In the genomic region with DNA sequence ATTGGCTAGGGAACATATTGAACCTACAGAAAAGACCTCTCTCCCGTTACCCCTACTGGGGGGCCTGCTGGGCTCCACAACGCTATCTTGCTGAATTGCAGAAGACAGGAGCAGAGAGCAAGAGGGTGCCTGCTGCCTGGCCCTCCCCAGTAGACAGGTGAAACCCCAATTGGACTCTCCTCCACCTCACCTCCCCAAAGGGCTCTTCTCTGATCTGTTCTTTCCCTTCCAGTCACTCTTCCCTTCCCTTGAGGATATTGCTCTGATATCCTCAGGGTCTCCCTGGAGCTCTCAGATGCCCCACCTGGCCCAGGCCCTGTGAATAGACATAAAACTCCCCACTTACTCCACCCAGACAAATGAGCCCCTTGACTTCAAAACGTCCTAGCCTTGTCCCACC, we compare ENCODE assay signal across 18 mouse cellular contexts. TPM values are rescaled to one million over a fixed set of nuclear protein-coding genes. Genes with fewer than 3 reads are reported as not detected.
DNase-seq lines count a peak whose midpoint lies in the region; ATAC-seq and TF ChIP-seq lines count a peak whose summit lies in the region.
"Had no signal": no experiment of that assay in that cellular context is flagged by ENCODE, and none has a peak within 500 bp of the region (broad histone marks: within the 10 kb centered on the region; RNA-seq: fewer than 3 reads in every experiment).

No protein-coding gene starts in this region.

- peaks cover 7% of the 10 kb centered on the region for H3K79me2 ChIP-seq in heart, adult 2 months (replicated peaks; ENCODE audit: control insufficient read depth, insufficient read depth, low read length)

- no peak for TF ChIP-seq CTCF in heart, adult 2 months (IDR thresholded peaks at IDR 0.05)
- no peak for TF ChIP-seq CTCF in midbrain, postnatal 0 days (IDR thresholded peaks at IDR 0.05)

- no peak for ATAC-seq in kidney, embryonic 16.5 days (ENCODE audit: low FRiP score, low TSS enrichment)
- no peak for ATAC-seq in midbrain, postnatal 0 days (ENCODE audit: low FRiP score)
- ATAC-seq in stomach, embryonic 16.5 days (ENCODE audit: insufficient read depth, low FRiP score) = no peak
- no peak for ATAC-seq in forebrain, embryonic 12.5 days (ENCODE audit: low FRiP score)
- ATAC-seq: inflammation-experienced regulatory T-cells, adult 6 months; midbrain, embryonic 15.5 days had no signal

- 73% methylated on average over 3 of the region's 3 CpGs for WGBS in heart, adult 2 months
- WGBS in kidney, embryonic 16.5 days = 72% methylated on average over 3 of the region's 3 CpGs
- 79% methylated on average over 3 of the region's 3 CpGs for WGBS in midbrain, embryonic 10.5 days
- WGBS in midbrain, postnatal 0 days = 68% methylated on average over 3 of the region's 3 CpGs
- WGBS in stomach, embryonic 16.5 days = 69% methylated on average over 3 of the region's 3 CpGs
- 76% methylated on average over 3 of the region's 3 CpGs for WGBS in forebrain, embryonic 12.5 days

- H3K27ac ChIP-seq in heart, adult 2 months = no peak overlapping the region; the same call in 1 of the 2 replicates
- H3K27ac ChIP-seq in kidney, embryonic 16.5 days (ENCODE audit: low read length) = 0 out of 2 replicates have a peak overlapping the region, but pooled peaks have one; percentile 93
- peak overlapping the region; percentile 89 for H3K27ac ChIP-seq in midbrain, embryonic 10.5 days (replicated peaks)
- no peak overlapping the region for H3K27ac ChIP-seq in midbrain, postnatal 0 days (ENCODE audit: low read depth, low read length)
- peak overlapping the region; percentile 87; the same call in 1 of the 2 replicates for H3K27ac ChIP-seq in stomach, embryonic 16.5 days (ENCODE audit: low read length)
- H3K27ac ChIP-seq in forebrain, embryonic 12.5 days = no peak overlapping the region
- H3K27ac ChIP-seq: macrophage; midbrain, embryonic 15.5 days had no signal

- no peak for TF ChIP-seq EP300 in heart, adult 2 months (IDR thresholded peaks at IDR 0.05; ENCODE audit: insufficient read depth, low read depth, low read length)

- H3K4me2 ChIP-seq in kidney, embryonic 16.5 days (replicated peaks; ENCODE audit: low read depth, low read length) = no peak overlapping the region
- H3K4me2 ChIP-seq in midbrain, postnatal 0 days (ENCODE audit: low read depth, low read length, poor library complexity, severe bottlenecking) = no peak overlapping the region
- H3K4me2 ChIP-seq in stomach, embryonic 16.5 days (ENCODE audit: low read depth, low read length) = peak overlapping the region; percentile 56; the same call in 1 of the 2 replicates
- no peak overlapping the region for H3K4me2 ChIP-seq in forebrain, embryonic 12.5 days

- TF ChIP-seq POLR2A in heart, adult 2 months (IDR thresholded peaks at IDR 0.05; ENCODE audit: insufficient read depth, low read depth, low read length) = no peak

- no peak overlapping the region for H3K9ac ChIP-seq in heart, adult 2 months (ENCODE audit: low read depth, low read length)
- peak overlapping the region; percentile 82; the same call in 1 of the 2 replicates for H3K9ac ChIP-seq in kidney, embryonic 16.5 days (replicated peaks; ENCODE audit: low read length)
- no peak overlapping the region for H3K9ac ChIP-seq in midbrain, postnatal 0 days (replicated peaks; ENCODE audit: low read length, poor library complexity, severe bottlenecking)
- H3K9ac ChIP-seq in stomach, embryonic 16.5 days (ENCODE audit: low read length) = peak overlapping the region; percentile 70; the same call in 1 of the 2 replicates
- H3K9ac ChIP-seq in forebrain, embryonic 12.5 days = no peak overlapping the region
- H3K9ac ChIP-seq: midbrain, embryonic 15.5 days had no signal

- no peak overlapping the region for H3K4me3 ChIP-seq in heart, adult 2 months
- no peak overlapping the region for H3K4me3 ChIP-seq in kidney, embryonic 16.5 days (ENCODE audit: low read length)
- no peak overlapping the region for H3K4me3 ChIP-seq in midbrain, embryonic 10.5 days
- no peak overlapping the region for H3K4me3 ChIP-seq in midbrain, postnatal 0 days (ENCODE audit: low read depth, low read length)
- H3K4me3 ChIP-seq in stomach, embryonic 16.5 days (replicated peaks; ENCODE audit: low read length) = no peak overlapping the region
- H3K4me3 ChIP-seq in forebrain, embryonic 12.5 days (replicated peaks) = no peak overlapping the region

- peak; percentile 83 for DNase-seq in heart, adult 11 months
- no peak for DNase-seq in heart, adult 2 months
- no peak for DNase-seq in kidney, adult 9 months
- DNase-seq in midbrain, embryonic 10.5 days (ENCODE audit: low spot score) = no peak
- no peak for DNase-seq in midbrain, postnatal 0 days (ENCODE audit: low spot score)
- DNase-seq: cerebellum, adult 2 months; gastrocnemius, postnatal 25 days; heart, postnatal 4 days; layer of hippocampus, adult 9-11 months; left cerebral cortex, postnatal 4 days; spleen, adult 18-20 months; thymus, adult 18-20 months had no signal

- no peaks in the 10 kb centered on the region for H3K9me3 ChIP-seq in kidney, embryonic 16.5 days (ENCODE audit: low read length)
- no peaks in the 10 kb centered on the region for H3K9me3 ChIP-seq in midbrain, embryonic 10.5 days (replicated peaks)
- no peaks in the 10 kb centered on the region for H3K9me3 ChIP-seq in midbrain, postnatal 0 days (ENCODE audit: low read length)
- no peaks in the 10 kb centered on the region for H3K9me3 ChIP-seq in stomach, embryonic 16.5 days (replicated peaks; ENCODE audit: control insufficient read depth, low read length)
- H3K9me3 ChIP-seq in forebrain, embryonic 12.5 days = no peaks in the 10 kb centered on the region
- H3K9me3 ChIP-seq: midbrain, embryonic 15.5 days had no signal

- H3K4me1 ChIP-seq in heart, adult 2 months (ENCODE audit: control insufficient read depth, insufficient read depth, low read length) = peaks cover 47% of the 10 kb centered on the region
- peaks cover 100% of the 10 kb centered on the region for H3K4me1 ChIP-seq in kidney, embryonic 16.5 days (ENCODE audit: insufficient read depth, low read length)
- peaks cover 100% of the 10 kb centered on the region for H3K4me1 ChIP-seq in midbrain, embryonic 10.5 days
- peaks cover 17% of the 10 kb centered on the region; the same call in 1 of the 2 replicates for H3K4me1 ChIP-seq in midbrain, postnatal 0 days (ENCODE audit: insufficient read depth, low read length)
- H3K4me1 ChIP-seq in stomach, embryonic 16.5 days (ENCODE audit: control insufficient read depth, insufficient read depth, low read length) = peaks cover 66% of the 10 kb centered on the region
- peaks cover 74% of the 10 kb centered on the region for H3K4me1 ChIP-seq in forebrain, embryonic 12.5 days

- no peaks in the 10 kb centered on the region for H3K27me3 ChIP-seq in heart, adult 2 months (ENCODE audit: control insufficient read depth, insufficient read depth, low read length)
- H3K27me3 ChIP-seq in kidney, embryonic 16.5 days (ENCODE audit: insufficient read depth, low read length) = no peaks in the 10 kb centered on the region
- no peaks in the 10 kb centered on the region for H3K27me3 ChIP-seq in midbrain, embryonic 10.5 days (ENCODE audit: low read depth, poor library complexity, severe bottlenecking)
- no peaks in the 10 kb centered on the region for H3K27me3 ChIP-seq in midbrain, postnatal 0 days (ENCODE audit: insufficient read depth, low read length)
- no peaks in the 10 kb centered on the region for H3K27me3 ChIP-seq in stomach, embryonic 16.5 days (ENCODE audit: control insufficient read depth, insufficient read depth, low read length)
- peaks cover 13% of the 10 kb centered on the region; the same call in 1 of the 2 replicates for H3K27me3 ChIP-seq in forebrain, embryonic 12.5 days
- H3K27me3 ChIP-seq: midbrain, embryonic 15.5 days had no signal

- H3K36me3 ChIP-seq in heart, adult 2 months (ENCODE audit: control insufficient read depth, insufficient read depth, low read length) = no peaks in the 10 kb centered on the region
- no peaks in the 10 kb centered on the region for H3K36me3 ChIP-seq in kidney, embryonic 16.5 days (ENCODE audit: insufficient read depth, low read length)
- H3K36me3 ChIP-seq in midbrain, embryonic 10.5 days = peaks cover 14% of the 10 kb centered on the region
- no peaks in the 10 kb centered on the region for H3K36me3 ChIP-seq in midbrain, postnatal 0 days (ENCODE audit: insufficient read depth, low read length)
- H3K36me3 ChIP-seq in stomach, embryonic 16.5 days (ENCODE audit: control insufficient read depth, insufficient read depth, low read length) = no peaks in the 10 kb centered on the region
- H3K36me3 ChIP-seq in forebrain, embryonic 12.5 days (replicated peaks) = no peaks in the 10 kb centered on the region
- H3K36me3 ChIP-seq: midbrain, embryonic 15.5 days had no signal

- intact Hi-C loops in heart, adult 2 months (cut with DNase I) = no loop called here

RNA-seq across cellular contexts. Expression of a gene that starts 7.1 kb away (rescaled TPM):
- total RNA-seq in heart, adult 2 months (2021) = 10 to 100 TPM; 15.3 to 16.2 TPM
- polyA plus RNA-seq in heart, adult 2 months (2012; rRNA removed) = 24.7 and 28.5 TPM in 2 replicates
- polyA plus RNA-seq in kidney, embryonic 16.5 days (2015; fragmentation: Nextera tagmentation; extraction: Ambion mirVana) = 11.5 and 12.8 TPM in 2 replicates
- polyA plus RNA-seq in midbrain, embryonic 10.5 days (2016; fragmentation: Nextera tagmentation; extraction: Ambion mirVana) = 28.5 and 32.0 TPM in 2 replicates
- total RNA-seq in midbrain, postnatal 0 days (2014; rRNA removed) = 16.5 and 17.3 TPM in 2 replicates
- polyA plus RNA-seq in midbrain, postnatal 0 days (2015; fragmentation: Nextera tagmentation; extraction: Ambion mirVana) = 3.3 and 4.7 TPM in 2 replicates
- 5.2 and 5.6 TPM in 2 replicates for polyA plus RNA-seq in stomach, embryonic 16.5 days (2015; fragmentation: Nextera tagmentation; extraction: Ambion mirVana)
- polyA plus RNA-seq in forebrain, embryonic 12.5 days (2016; fragmentation: Nextera tagmentation; extraction: Ambion mirVana) = 13.1 and 13.3 TPM in 2 replicates
- polyA plus RNA-seq: inflammation-experienced regulatory T-cells, adult 6 months had no signal

RNA-seq across cellular contexts. Expression of a gene that starts 53.7 kb away (rescaled TPM):
- total RNA-seq in heart, adult 2 months (2021) = under 1 TPM; 0.29 to 0.93 TPM
- 0.70 and 0.84 TPM in 2 replicates for polyA plus RNA-seq in heart, adult 2 months (2012; rRNA removed)
- polyA plus RNA-seq in kidney, embryonic 16.5 days (2015; fragmentation: Nextera tagmentation; extraction: Ambion mirVana) = 3.9 and 4.9 TPM in 2 replicates
- polyA plus RNA-seq in midbrain, embryonic 10.5 days (2016; fragmentation: Nextera tagmentation; extraction: Ambion mirVana) = 3.4 and 3.9 TPM in 2 replicates
- total RNA-seq in midbrain, postnatal 0 days (2014; rRNA removed) = 49.8 and 52.0 TPM in 2 replicates
- polyA plus RNA-seq in midbrain, postnatal 0 days (2015; fragmentation: Nextera tagmentation; extraction: Ambion mirVana) = 34.5 and 37.2 TPM in 2 replicates
- polyA plus RNA-seq in stomach, embryonic 16.5 days (2015; fragmentation: Nextera tagmentation; extraction: Ambion mirVana) = 4.5 and 4.7 TPM in 2 replicates
- 2.5 and 2.6 TPM in 2 replicates for polyA plus RNA-seq in forebrain, embryonic 12.5 days (2016; fragmentation: Nextera tagmentation; extraction: Ambion mirVana)
- polyA plus RNA-seq: inflammation-experienced regulatory T-cells, adult 6 months; macrophage had no signal

Comparison
In these comparisons a context has a peak if more than half of its experiments do, and no peak if none do; other contexts are left out.
1. H3K27ac ChIP-seq: peak in kidney, embryonic 16.5 days (single experiment), midbrain, embryonic 10.5 days (single experiment) and stomach, embryonic 16.5 days (single experiment); none in heart, adult 2 months (single experiment), midbrain, postnatal 0 days (single experiment) and forebrain, embryonic 12.5 days (single experiment).
2. H3K9ac ChIP-seq: peak in kidney, embryonic 16.5 days (single experiment) and stomach, embryonic 16.5 days (single experiment); none in heart, adult 2 months (single experiment), midbrain, postnatal 0 days (single experiment) and forebrain, embryonic 12.5 days (single experiment).